Mouse (Mus musculus): ENCODE results near the gene Rnf182. TPM values are rescaled to one million over a fixed set of nuclear protein-coding genes. Genes with fewer than 3 reads are reported as not detected.

Rnf182 gene
- 1 to 10 TPM; 6.9 to 7.1 TPM for total RNA-seq (2021)

GRCm38 (mm10) chr13:43615577-43616254, at the start of gene Rnf182:
Rnf182 (plus strand) TSS chr13:43615710.
- intact Hi-C loops (cut with DNase I) = loop anchor here (5.0 kb wide), 1 partner anchor 97 kb away; no protein-coding TSS in a partner anchor
- DNase-seq (ENCODE audit: low spot score in 2 of 2) = peak; percentile 75 to 80

- intact Hi-C loops (cut with DNase I) = no loop called here
- DNase-seq (ENCODE audit: low spot score in 2 of 2) = no peak
Measured at GRCm38 (mm10) chr13:43566184-43566583, 49.3 kb upstream of the Rnf182 start.

- intact Hi-C loops (cut with DNase I) = no loop called here
- peak in 1 of 2 experiments; percentile 72 for DNase-seq (ENCODE audit: low spot score in 2 of 2)
Measured at GRCm38 (mm10) chr13:43567141-43567891, 48.2 kb upstream of the Rnf182 start.

GRCm38 (mm10) chr13:43573979-43574378, 41.5 kb upstream of the Rnf182 start:
- DNase-seq (ENCODE audit: low spot score in 2 of 2) = no peak
- intact Hi-C loops (cut with DNase I) = no loop called here

GRCm38 (mm10) chr13:43575431-43575830, 40.1 kb upstream of the Rnf182 start:
- intact Hi-C loops (cut with DNase I) = no loop called here
- no peak for DNase-seq (ENCODE audit: low spot score in 2 of 2)

GRCm38 (mm10) chr13:43577254-43577653, 38.3 kb upstream of the Rnf182 start:
- intact Hi-C loops (cut with DNase I) = no loop called here
- DNase-seq (ENCODE audit: low spot score in 2 of 2) = no peak

GRCm38 (mm10) chr13:43577766-43578165, 37.7 kb upstream of the Rnf182 start:
- intact Hi-C loops (cut with DNase I) = no loop called here
- DNase-seq (ENCODE audit: low spot score in 2 of 2) = no peak

- no peak for DNase-seq (ENCODE audit: low spot score in 2 of 2)
- intact Hi-C loops (cut with DNase I) = no loop called here
Measured at GRCm38 (mm10) chr13:43579740-43580139, 35.8 kb upstream of the Rnf182 start.

- DNase-seq (ENCODE audit: low spot score in 2 of 2) = no peak
- intact Hi-C loops (cut with DNase I) = no loop called here
Measured at GRCm38 (mm10) chr13:43580661-43581060, 34.8 kb upstream of the Rnf182 start.

GRCm38 (mm10) chr13:43582961-43583360, 32.5 kb upstream of the Rnf182 start:
- no peak for DNase-seq (ENCODE audit: low spot score in 2 of 2)
- intact Hi-C loops (cut with DNase I) = no loop called here

GRCm38 (mm10) chr13:43583504-43583903, 32.0 kb upstream of the Rnf182 start:
- no peak for DNase-seq (ENCODE audit: low spot score in 2 of 2)
- intact Hi-C loops (cut with DNase I) = no loop called here

- DNase-seq (ENCODE audit: low spot score in 2 of 2) = no peak
- intact Hi-C loops (cut with DNase I) = no loop called here
Measured at GRCm38 (mm10) chr13:43585335-43585734, 30.2 kb upstream of the Rnf182 start.

GRCm38 (mm10) chr13:43586966-43587365, 28.5 kb upstream of the Rnf182 start:
- DNase-seq (ENCODE audit: low spot score in 2 of 2) = no peak
- intact Hi-C loops (cut with DNase I) = no loop called here

- intact Hi-C loops (cut with DNase I) = no loop called here
- DNase-seq (ENCODE audit: low spot score in 2 of 2) = peak in 1 of 2 experiments; percentile 82
Measured at GRCm38 (mm10) chr13:43587844-43588840, 27.4 kb upstream of the Rnf182 start.

- DNase-seq (ENCODE audit: low spot score in 2 of 2) = peak; percentile 16 to 67
- intact Hi-C loops (cut with DNase I) = no loop called here
Measured at GRCm38 (mm10) chr13:43591828-43592680, 23.5 kb upstream of the Rnf182 start.

- intact Hi-C loops (cut with DNase I) = no loop called here
- no peak for DNase-seq (ENCODE audit: low spot score in 2 of 2)
Measured at GRCm38 (mm10) chr13:43592681-43593068, 22.8 kb upstream of the Rnf182 start.

- intact Hi-C loops (cut with DNase I) = loop anchor here (1.0 to 2.0 kb wide), 2 partner anchors 129 to 143 kb away; no protein-coding TSS in a partner anchor
Measured at GRCm38 (mm10) chr13:43595896-43596295, 19.6 kb upstream of the Rnf182 start.

GRCm38 (mm10) chr13:43600967-43601366, 14.5 kb upstream of the Rnf182 start:
- intact Hi-C loops (cut with DNase I) = no loop called here
- DNase-seq (ENCODE audit: low spot score in 2 of 2) = no peak

More at GRCm38 (mm10) chr13:43595896-43596295, 19.6 kb upstream of the Rnf182 start:
- peak in 1 of 2 experiments; percentile 60 for DNase-seq (ENCODE audit: low spot score in 2 of 2)

- DNase-seq (ENCODE audit: low spot score in 2 of 2) = no peak
- intact Hi-C loops (cut with DNase I) = no loop called here
Measured at GRCm38 (mm10) chr13:43602440-43602839, 13.1 kb upstream of the Rnf182 start.

All from left cerebral cortex, postnatal 25 days (tissue).